Mouse (Mus musculus) heart, adult 2 months (tissue): ENCODE measurements at regions not wholly inside any gene's neighbourhood (a gene's known extent, or its start where the extent isn't known, plus 50 kb on each side); places are given as distances from the start of the nearest gene placed in this dataset.
A peak's percentile ranks its signal among the peaks of the same experiment; 100 is the strongest.

ENCODE experiments used
- DNase-seq, 2 experiments: peaks; one replicate each; pipeline ENCODE4 v3.0.0; 2021
- H3K27ac ChIP-seq: fragments of 200-600 bp; 2 replicates; pipeline ENCODE4 v1.8.1; 2022
- H3K27me3 ChIP-seq: fragments of 200-500 bp; 2 replicates; pipeline ENCODE4 v1.6.1; 2012; ENCODE audit warnings: mild to moderate bottlenecking, low read length, inconsistent platforms, mixed read lengths; ENCODE audit not compliant: control insufficient read depth, insufficient read depth
- H3K36me3 ChIP-seq: fragments of 200-500 bp; 2 replicates; pipeline ENCODE4 v1.6.1; 2012; ENCODE audit warnings: low read length, inconsistent platforms; ENCODE audit not compliant: control insufficient read depth, insufficient read depth
- H3K4me1 ChIP-seq: fragments of 200-500 bp; 2 replicates; pipeline ENCODE4 v1.6.1; 2011; ENCODE audit warnings: low read length; ENCODE audit not compliant: control insufficient read depth, insufficient read depth
- H3K4me3 ChIP-seq: fragments of 200-600 bp; 2 replicates; pipeline ENCODE4 v1.8.1; 2022
- H3K79me2 ChIP-seq: fragments of 200-500 bp; replicated peaks from 2 replicates; pipeline ENCODE4 v1.6.1; 2012; ENCODE audit warnings: mild to moderate bottlenecking, inconsistent platforms, low read length, moderate library complexity, mixed read lengths; ENCODE audit not compliant: control insufficient read depth, insufficient read depth
- H3K9ac ChIP-seq: fragments of 200-500 bp; 2 replicates; pipeline ENCODE4 v1.6.1; 2012; ENCODE audit warnings: low read depth, mild to moderate bottlenecking, control low read depth, inconsistent platforms, low read length, mixed read lengths
- CTCF ChIP-seq: fragments of 200-600 bp; IDR thresholded peaks from 2 replicates; pipeline ENCODE4 v1.8.1; 2022; ENCODE audit warnings: antibody characterized with exemption, mild to moderate bottlenecking, moderate library complexity
- EP300 ChIP-seq: fragments of 200-500 bp; IDR thresholded peaks from 2 replicates; pipeline ENCODE4 v1.6.1; 2011; ENCODE audit warnings: low read depth, low read length, control low read depth; ENCODE audit not compliant: insufficient read depth
- POLR2A ChIP-seq: fragments of 200-500 bp; IDR thresholded peaks from 2 replicates; pipeline ENCODE4 v1.6.1; 2011; ENCODE audit warnings: mild to moderate bottlenecking, low read depth, low read length, control low read depth; ENCODE audit not compliant: insufficient read depth
- WGBS: fragments of 180-500 bp; shearing (Covaris S2); methylation state at CpG from one replicate; pipeline ENCODE4 v1.1.7; 2018; 5-methylcytosine and 5-hydroxymethylcytosine counted together
- intact Hi-C: fragments of 180-260 bp; cut with DNase I; formaldehyde crosslinking; loops from one replicate; pipeline ENCODE4 v1.15.1; 2025

DNA sequence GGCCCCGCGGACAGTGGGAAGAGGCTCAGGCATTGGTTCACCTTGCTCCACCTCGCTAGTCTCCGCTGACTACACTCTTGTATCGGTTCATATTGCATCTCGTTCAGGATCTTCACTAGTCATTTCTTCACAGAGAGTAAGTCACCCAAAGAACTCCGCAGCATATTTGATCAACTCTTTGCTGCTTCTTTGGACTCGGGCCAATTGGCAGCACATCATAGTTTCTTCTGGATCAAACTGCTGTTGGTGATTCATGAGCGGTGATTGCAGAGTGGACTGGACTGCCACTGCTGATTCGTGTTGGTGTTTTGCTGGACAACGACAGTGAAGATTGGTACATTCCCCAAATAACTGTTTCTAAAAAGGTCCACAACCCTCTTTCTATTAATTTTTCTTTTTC lies 98.4 kb upstream of the Mb21d2 start:
- Histone ChIP-seq H3K4me3 (no peak overlapping the region), H3K27ac (no peak overlapping the region), H3K36me3 (no peaks in the 10 kb centered on the region), H3K9ac (no peak overlapping the region), H3K79me2 (no peaks in the 10 kb centered on the region), H3K27me3 (no peaks in the 10 kb centered on the region), H3K4me1 (no peaks in the 10 kb centered on the region)
- WGBS = 72% methylated on average over 11 of the region's 11 CpGs
- TF ChIP-seq POLR2A = no peak
- no peak for TF ChIP-seq CTCF
- TF ChIP-seq EP300 = no peak
- intact Hi-C loops = no loop called here
- DNase-seq = no peak

DNA sequence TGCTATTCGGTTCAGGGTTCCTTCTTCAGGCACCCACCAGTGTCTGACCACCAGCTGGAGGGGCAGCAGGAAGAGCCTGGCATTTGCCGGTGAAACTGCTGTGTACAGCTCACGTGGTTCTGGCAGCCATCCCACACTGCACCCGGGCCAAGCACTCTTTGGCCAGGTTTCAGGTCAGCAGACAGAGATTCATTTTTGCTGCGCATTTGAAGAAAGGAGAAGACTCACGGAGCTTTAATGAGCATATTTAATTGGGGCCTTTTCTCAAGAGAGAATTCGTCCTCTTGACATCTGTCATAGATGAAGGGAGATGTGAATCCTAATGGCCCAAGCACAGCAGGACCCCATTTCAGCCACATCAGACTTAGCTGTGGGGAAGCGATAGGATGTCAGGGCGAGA lies 71.8 kb upstream of the Mb21d2 start:
- Histone ChIP-seq H3K36me3 (no peaks in the 10 kb centered on the region), H3K27ac (no peak overlapping the region), H3K79me2 (no peaks in the 10 kb centered on the region), H3K4me3 (no peak overlapping the region), H3K27me3 (no peaks in the 10 kb centered on the region), H3K4me1 (no peaks in the 10 kb centered on the region; the same call in 1 of the 2 replicates), H3K9ac (no peak overlapping the region)
- no peak for TF ChIP-seq EP300
- no peak for TF ChIP-seq POLR2A
- no peak for TF ChIP-seq CTCF
- 54% methylated on average over 9 of the region's 9 CpGs for WGBS
- intact Hi-C loops = no loop called here
- peak; percentile 63 to 67 for DNase-seq

DNA sequence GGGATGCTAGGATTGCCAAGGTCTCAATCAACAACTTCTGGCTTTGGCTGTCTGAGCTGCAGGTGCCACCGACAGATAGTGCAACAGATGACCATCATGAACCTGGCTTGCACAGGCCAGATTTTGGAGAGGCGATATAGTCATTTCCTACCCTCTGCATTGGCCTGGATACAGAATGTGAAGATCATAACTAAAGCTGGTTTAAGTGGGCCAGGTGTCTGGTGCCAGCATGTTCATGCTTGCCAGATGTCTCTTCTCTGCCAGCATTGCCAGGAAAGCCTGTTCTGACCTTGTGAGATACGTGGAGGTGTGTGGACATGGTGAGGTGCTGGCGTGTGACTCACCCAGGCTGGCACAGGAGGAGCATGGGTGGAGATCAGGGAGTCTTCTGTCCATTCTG lies 70.2 kb upstream of the Mb21d2 start:
- H3K27me3 ChIP-seq = no peaks in the 10 kb centered on the region

DNA sequence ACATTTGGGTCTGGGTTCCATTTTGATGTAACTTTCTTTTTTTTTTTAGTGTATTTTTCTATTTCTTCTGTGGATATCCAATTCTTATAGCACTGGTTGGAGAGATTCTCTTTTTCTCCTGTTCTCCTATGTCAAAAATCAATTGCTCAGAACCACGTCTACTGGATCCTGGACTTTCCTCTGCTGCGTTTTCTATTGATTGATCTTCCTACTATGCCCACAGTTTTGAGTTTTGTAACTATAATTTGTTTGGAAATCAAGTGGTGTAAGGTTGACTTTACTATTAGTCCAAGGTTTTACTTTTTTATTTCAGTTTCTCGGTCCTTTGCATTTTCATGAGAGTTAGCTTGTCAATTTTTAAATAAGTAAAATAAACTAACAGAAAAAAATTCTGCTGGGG lies 67.2 kb upstream of the Mb21d2 start:
- Histone ChIP-seq H3K79me2 (no peaks in the 10 kb centered on the region), H3K27me3 (no peaks in the 10 kb centered on the region), H3K9ac (no peak overlapping the region), H3K4me3 (no peak overlapping the region), H3K36me3 (no peaks in the 10 kb centered on the region), H3K4me1 (no peaks in the 10 kb centered on the region; the same call in 1 of the 2 replicates), H3K27ac (no peak overlapping the region)
- no peak for DNase-seq
- WGBS = 89% methylated on average over 3 of the region's 3 CpGs
- intact Hi-C loops = no loop called here
- TF ChIP-seq CTCF (no peak), EP300 (no peak), POLR2A (no peak)

More for the DNA sequence above, 70.2 kb upstream of the Mb21d2 start:
- Histone ChIP-seq H3K79me2 (no peaks in the 10 kb centered on the region), H3K27ac (no peak overlapping the region), H3K4me1 (no peaks in the 10 kb centered on the region; the same call in 1 of the 2 replicates), H3K36me3 (no peaks in the 10 kb centered on the region), H3K9ac (no peak overlapping the region), H3K4me3 (no peak overlapping the region)
- TF ChIP-seq CTCF = no peak
- peak; percentile 73 for TF ChIP-seq EP300
- 48% methylated on average over 4 of the region's 4 CpGs for WGBS
- intact Hi-C loops = loop anchor here (2.0 kb wide), 1 partner anchor 209 kb away; the partner anchor contains the start of gene Hrasls
- peak; percentile 50 to 75 for DNase-seq

DNA sequence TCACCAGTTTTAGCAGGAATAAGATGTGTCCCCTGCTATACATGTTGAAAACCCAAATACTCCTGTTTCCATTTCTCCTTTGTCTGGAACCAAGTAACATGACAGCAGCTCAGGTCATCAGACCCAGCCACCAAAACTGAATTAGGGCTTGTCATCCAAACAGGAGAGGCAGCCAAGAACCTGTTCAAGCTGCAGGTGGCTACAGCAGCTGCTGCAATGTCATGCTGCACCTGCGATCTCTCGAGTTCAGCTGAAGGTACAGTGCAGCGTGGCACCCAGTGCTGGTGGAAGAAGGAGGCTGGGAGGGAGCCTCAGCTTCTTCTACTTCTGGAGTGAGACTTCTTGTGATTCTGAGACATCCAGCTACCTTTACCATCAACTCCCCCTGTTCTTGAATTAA lies 61.2 kb upstream of the Mb21d2 start:
- Histone ChIP-seq H3K36me3 (no peaks in the 10 kb centered on the region), H3K27me3 (no peaks in the 10 kb centered on the region), H3K4me3 (no peak overlapping the region), H3K4me1 (no peaks in the 10 kb centered on the region), H3K9ac (no peak overlapping the region), H3K79me2 (no peaks in the 10 kb centered on the region), H3K27ac (no peak overlapping the region)
- 86% methylated on average over 3 of the region's 3 CpGs for WGBS
- DNase-seq = no peak
- intact Hi-C loops = no loop called here
- no peak for TF ChIP-seq EP300
- TF ChIP-seq POLR2A = no peak
- TF ChIP-seq CTCF = no peak

DNA sequence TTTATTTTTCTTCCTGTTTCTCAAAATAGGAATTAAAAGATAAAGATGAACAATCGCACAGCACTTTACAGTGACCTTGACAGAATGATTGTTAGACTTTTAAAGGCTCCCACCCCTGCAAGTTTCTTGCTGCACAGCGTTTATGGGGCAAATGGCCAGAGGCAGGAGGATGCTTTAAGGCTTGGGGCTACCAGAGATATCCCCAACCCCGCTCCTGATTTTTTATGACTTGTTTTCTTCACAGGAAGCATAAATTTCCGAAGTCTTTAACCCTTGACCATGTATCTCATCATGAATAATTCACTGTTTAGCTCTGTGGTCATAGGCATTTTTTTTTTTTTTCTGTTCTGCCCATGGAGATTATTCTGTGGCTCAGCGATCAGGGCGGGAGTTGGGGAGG lies 55.5 kb upstream of the Mb21d2 start:
- no peak for DNase-seq
- intact Hi-C loops = no loop called here
- no peaks in the 10 kb centered on the region for H3K36me3 ChIP-seq
- TF ChIP-seq EP300 (no peak), CTCF (no peak), POLR2A (no peak)
- H3K9ac ChIP-seq = no peak overlapping the region
- no peak overlapping the region for H3K27ac ChIP-seq
- H3K79me2 ChIP-seq = no peaks in the 10 kb centered on the region
- peaks cover 3% of the 10 kb centered on the region for H3K4me1 ChIP-seq
- 24% methylated on average over 6 of the region's 6 CpGs for WGBS
- no peaks in the 10 kb centered on the region for H3K27me3 ChIP-seq
- H3K4me3 ChIP-seq = no peak overlapping the region

DNA sequence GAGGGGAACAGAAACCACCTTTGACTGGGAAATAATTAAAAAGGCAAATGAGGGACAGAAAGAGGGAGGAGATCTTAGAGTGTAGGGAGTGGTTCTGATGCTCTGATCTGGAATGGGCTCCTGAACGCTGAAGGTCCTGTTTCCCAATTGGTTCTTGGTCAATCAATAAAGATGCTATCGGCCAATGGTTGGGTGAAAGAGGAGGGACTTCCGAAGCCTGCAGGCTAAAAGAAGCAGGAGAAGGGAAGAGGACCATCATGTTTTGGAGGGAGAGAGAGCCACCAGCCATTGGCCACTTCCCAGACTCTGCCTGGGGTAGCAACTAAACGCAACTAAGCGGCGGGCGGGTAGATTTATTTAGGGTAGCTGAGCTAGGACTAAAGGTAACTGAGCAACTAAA lies 53.4 kb upstream of the Mb21d2 start:
- H3K27me3 ChIP-seq = no peaks in the 10 kb centered on the region
- 78% methylated on average over 7 of the region's 7 CpGs for WGBS
- no peak for DNase-seq
- intact Hi-C loops = no loop called here
- no peak overlapping the region for H3K27ac ChIP-seq
- H3K36me3 ChIP-seq = no peaks in the 10 kb centered on the region
- peaks cover 3% of the 10 kb centered on the region for H3K4me1 ChIP-seq
- no peak overlapping the region for H3K9ac ChIP-seq
- no peak for TF ChIP-seq POLR2A
- TF ChIP-seq CTCF = no peak
- TF ChIP-seq EP300 = no peak
- H3K79me2 ChIP-seq = no peaks in the 10 kb centered on the region
- no peak overlapping the region for H3K4me3 ChIP-seq
